Mouse (Mus musculus) 416B (cell line): ENCODE data around the gene Ube2n.

Experiments used
- DNase-seq: peaks from one replicate; pipeline ENCODE4 v3.0.0; 2011; ENCODE audit warnings: low read depth

Ube2n gene

GRCm38 (mm10) chr10:95590196-95590595 is 75.3 kb downstream of the Ube2n start:
- peak; percentile 25 for DNase-seq

- no peak for DNase-seq
Observed at GRCm38 (mm10) chr10:95591257-95591656, 76.3 kb downstream of the Ube2n start.

DNA sequence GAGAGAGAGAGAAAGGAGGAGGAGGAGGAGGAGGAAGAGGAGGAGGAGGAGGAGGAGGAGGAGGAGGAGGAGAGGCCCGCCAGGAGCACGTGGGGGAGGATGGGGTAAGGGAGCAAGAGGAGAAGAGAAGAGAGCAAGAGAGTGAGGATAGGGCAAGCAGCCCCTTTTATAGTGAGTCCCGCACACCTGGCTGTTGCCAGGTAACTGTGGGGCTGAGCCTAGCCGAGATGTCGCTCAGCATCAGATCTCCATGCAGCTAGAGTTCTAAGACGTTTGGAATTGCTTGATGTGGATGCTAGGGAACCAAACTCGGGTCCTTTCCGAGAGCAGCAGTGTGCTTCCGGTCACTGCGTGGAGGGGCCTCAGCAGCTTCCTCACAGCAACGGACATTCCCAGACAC is 79.5 kb downstream of the Ube2n start:
- DNase-seq, result no peak
